In genomic region chr2:173275343-173276201, GRCm38 (mm10) we compare ENCODE assay signal across 8 mouse cellular contexts. TPM values are rescaled to one million over a fixed set of nuclear protein-coding genes. Genes with fewer than 3 reads are reported as not detected.
DNase-seq lines count a peak whose midpoint lies in the region; ATAC-seq and TF ChIP-seq lines count a peak whose summit lies in the region.

No protein-coding gene starts in this region.

- peak; percentile 51 for ATAC-seq in common myeloid progenitor, adult 5-6 weeks (replicated peaks; ENCODE audit: low read depth, poor library complexity, severe bottlenecking)
- peak; percentile 43 for ATAC-seq in granulocyte monocyte progenitor cell, adult 5-6 weeks (replicated peaks; ENCODE audit: poor library complexity, severe bottlenecking)
- no peak for ATAC-seq in kidney, embryonic 16.5 days (ENCODE audit: low FRiP score, low TSS enrichment)

- under 1% methylated on average over 91 of the region's 93 CpGs for WGBS in kidney, embryonic 16.5 days
- WGBS in small intestine, adult 2 months = 1% methylated on average over 92 of the region's 93 CpGs

- TF ChIP-seq POLR2A in small intestine, adult 2 months (IDR thresholded peaks at IDR 0.05; ENCODE audit: low read depth, low read length) = no peak

- H3K9me3 ChIP-seq in ES-E14 (ENCODE audit: control insufficient read depth, insufficient read depth, low read depth, low read length) = no peaks in the 10 kb centered on the region
- no peaks in the 10 kb centered on the region for H3K9me3 ChIP-seq in kidney, embryonic 16.5 days (ENCODE audit: low read length)

- no peaks in the 10 kb centered on the region for H3K27me3 ChIP-seq in kidney, embryonic 16.5 days (ENCODE audit: insufficient read depth, low read length)
- H3K27me3 ChIP-seq in small intestine, adult 2 months (ENCODE audit: control insufficient read depth, insufficient read depth, low read length) = no peaks in the 10 kb centered on the region

- no peak for TF ChIP-seq CTCF in small intestine, adult 2 months (IDR thresholded peaks at IDR 0.05; ENCODE audit: extremely low read depth, insufficient read length, insufficient replicate concordance, low read depth, low read length)

- H3K4me3 ChIP-seq in ES-E14 (ENCODE audit: insufficient read depth in 1 of 2, low read depth in 1 of 2, low read length in 2 of 2, poor library complexity in 1 of 2, severe bottlenecking in 1 of 2) = peak overlapping the region; percentile 92 to 98
- peak overlapping the region; percentile 96 for H3K4me3 ChIP-seq in kidney, embryonic 16.5 days (ENCODE audit: low read length)
- peak overlapping the region; percentile 82 for H3K4me3 ChIP-seq in small intestine, adult 2 months (ENCODE audit: low read depth, low read length)

- DNase-seq in 3T3-L1 (ENCODE audit: low read depth, low spot score) (peak; percentile 76), ES-E14 (ENCODE audit: low read depth, low spot score) (no peak), MN1 (ENCODE audit: low spot score) (no peak)
- peak; percentile 54 for DNase-seq in lung, postnatal 10 days

- H3K36me3 ChIP-seq in ES-E14 (ENCODE audit: control insufficient read depth, insufficient read depth, low read length, poor library complexity, severe bottlenecking) = peaks cover 3% of the 10 kb centered on the region; the same call in 1 of the 2 replicates
- no peaks in the 10 kb centered on the region for H3K36me3 ChIP-seq in kidney, embryonic 16.5 days (ENCODE audit: insufficient read depth, low read length)
- H3K36me3 ChIP-seq in small intestine, adult 2 months (ENCODE audit: control insufficient read depth, insufficient read depth, low read length) = no peaks in the 10 kb centered on the region

- peaks cover 13 to 40% of the 10 kb centered on the region in 2 experiments for H3K4me1 ChIP-seq in ES-E14 (ENCODE audit: control insufficient read depth in 2 of 2, insufficient read depth in 2 of 2, low read length in 2 of 2, poor library complexity in 1 of 2)
- H3K4me1 ChIP-seq in kidney, embryonic 16.5 days (ENCODE audit: insufficient read depth, low read length) = peaks cover 41% of the 10 kb centered on the region
- peaks cover 3% of the 10 kb centered on the region for H3K4me1 ChIP-seq in small intestine, adult 2 months (ENCODE audit: control insufficient read depth, insufficient read depth, insufficient read length, low read length)

- H3K4me2 ChIP-seq in kidney, embryonic 16.5 days (replicated peaks; ENCODE audit: low read depth, low read length) = peak overlapping the region; percentile 94

- in situ Hi-C loops in ES-E14 (cut with MboI; ENCODE audit: low sequenced_read_pairs in 2 of 2, unreplicated experiment in 2 of 2) = no loop called here

- H3K9ac ChIP-seq in ES-E14 (ENCODE audit: insufficient read depth, low read depth, low read length, poor library complexity, severe bottlenecking) = peak overlapping the region; percentile 96
- peak overlapping the region; percentile 97 for H3K9ac ChIP-seq in kidney, embryonic 16.5 days (replicated peaks; ENCODE audit: low read length)

- H3K27ac ChIP-seq in ES-E14 (ENCODE audit: insufficient read depth, low read depth, low read length, poor library complexity, severe bottlenecking) = peak overlapping the region; percentile 59; the same call in 1 of the 2 replicates
- peak overlapping the region; percentile 79; the same call in 1 of the 2 replicates for H3K27ac ChIP-seq in kidney, embryonic 16.5 days (ENCODE audit: low read length)
- peak overlapping the region; percentile 59 for H3K27ac ChIP-seq in small intestine, adult 2 months (ENCODE audit: insufficient read depth, low read depth, low read length)

TF ChIP-seq in ES-E14, 5 proteins besides CTCF, POLR2A, EP300 and RAD21:
- no peak for TF ChIP-seq ZC3H11A (IDR thresholded peaks at IDR 0.05; ENCODE audit: borderline replicate concordance, low read depth, low read length)
- no peak for TF ChIP-seq HCFC1 (IDR thresholded peaks at IDR 0.05; ENCODE audit: borderline replicate concordance, insufficient read depth, low read length)
- TF ChIP-seq MAFK (IDR thresholded peaks at IDR 0.05; ENCODE audit: insufficient read depth, low read depth, low read length) = no peak
- TF ChIP-seq ZNF384 (IDR thresholded peaks at IDR 0.05; ENCODE audit: low read depth, low read length) = no peak
- no peak for TF ChIP-seq CHD2 (IDR thresholded peaks at IDR 0.05; ENCODE audit: low read depth, low read length)

RNA-seq across cellular contexts. Expression of gene Pmepa1, which starts 0.8 kb away (rescaled TPM):
- total RNA-seq in ES-E14 (2012; rRNA removed) = 20.3 and 21.6 TPM in 2 replicates
- 0.18 TPM in 1 of 2 replicates, not detected in the other for total RNA-seq in common myeloid progenitor, adult 5-6 weeks (2017)
- total RNA-seq in granulocyte monocyte progenitor cell, adult 5-6 weeks (2014; fragmentation: Nextera tagmentation) = 0.45 TPM in 1 of 2 replicates, not detected in the other
- total RNA-seq in granulocyte monocyte progenitor cell, adult 5-6 weeks (2017) = not detected in 2 replicates
- 4.3 and 4.8 TPM in 2 replicates for polyA plus RNA-seq in kidney, embryonic 16.5 days (2015; fragmentation: Nextera tagmentation; extraction: Ambion mirVana)
- polyA plus RNA-seq in small intestine, adult 2 months (2012; rRNA removed) = 58.9 and 93.7 TPM in 2 replicates

RNA-seq across cellular contexts. Expression of gene Zbp1, which starts 56.8 kb away (rescaled TPM):
- 0.67 and 1.7 TPM in 2 replicates for total RNA-seq in ES-E14 (2012; rRNA removed)
- 0.15 and 6.0 TPM in 2 replicates for total RNA-seq in common myeloid progenitor, adult 5-6 weeks (2017)
- total RNA-seq in granulocyte monocyte progenitor cell, adult 5-6 weeks (2014; fragmentation: Nextera tagmentation) = 1.8 and 5.0 TPM in 2 replicates
- 1.2 and 5.3 TPM in 2 replicates for total RNA-seq in granulocyte monocyte progenitor cell, adult 5-6 weeks (2017)
- 0.67 TPM in 1 of 2 replicates, not detected in the other for polyA plus RNA-seq in kidney, embryonic 16.5 days (2015; fragmentation: Nextera tagmentation; extraction: Ambion mirVana)
- 23.6 and 51.0 TPM in 2 replicates for polyA plus RNA-seq in small intestine, adult 2 months (2012; rRNA removed)

Comparison
In these comparisons a context has a peak if more than half of its experiments do, and no peak if none do; other contexts are left out.
1. DNase-seq: peak in 3T3-L1 (single experiment) and lung, postnatal 10 days (single experiment); none in ES-E14 (single experiment) and MN1 (single experiment).
2. RNA of gene Pmepa1, which starts 0.8 kb away (total RNA-seq): 20.3 to 21.6 TPM in ES-E14; 0.18 TPM in common myeloid progenitor, adult 5-6 weeks and 0.45 TPM in granulocyte monocyte progenitor cell, adult 5-6 weeks; every median in the first group is over 10 times any median in the second.
3. Peak in every context shown above with its lines, with median percentiles within 50 percentile points of each other: H3K27ac ChIP-seq and H3K4me3 ChIP-seq.